Mouse (Mus musculus): ENCODE data around the gene Phc1. TPM values are rescaled to one million over a fixed set of nuclear protein-coding genes. Genes with fewer than 3 reads are reported as not detected.
A peak's percentile ranks its signal among the peaks of the same experiment; 100 is the strongest.

The Phc1 gene
- polyA plus RNA-seq, 1 experiment: 45.1 TPM

DNA sequence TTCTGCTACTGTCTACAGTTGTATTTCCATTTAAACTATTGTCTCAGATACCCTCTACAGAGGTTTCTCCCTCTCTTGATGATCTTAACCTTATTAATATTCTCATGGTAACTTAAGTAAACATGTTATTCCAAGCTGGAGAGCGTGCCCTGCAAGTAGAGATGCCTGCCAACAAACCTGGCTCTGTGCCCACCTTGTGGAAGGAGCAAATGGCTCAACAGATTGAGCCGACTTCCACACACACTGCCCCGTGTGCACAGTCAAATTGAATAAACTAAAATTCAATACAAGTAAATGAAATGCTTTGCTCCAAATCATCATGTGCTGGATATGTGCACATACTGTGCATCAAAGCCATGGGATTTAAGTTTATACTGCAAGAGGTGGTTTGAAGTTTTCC lies 71.8 kb downstream of the Phc1 start:
- Histone ChIP-seq H3K4me3 (replicated peaks; ENCODE audit: extremely low read depth, low read depth, low read length) (no peak overlapping the region), H3K4me1 (ENCODE audit: control insufficient read depth, insufficient read depth, low read length) (no peaks in the 10 kb centered on the region)
- peak; percentile 14 for DNase-seq
- WGBS: 16% methylated on average over 3 of the region's 3 CpGs
- TF ChIP-seq CTCF (IDR thresholded peaks at IDR 0.05; ENCODE audit: insufficient read depth, low read length) (no peak), POLR2A (IDR thresholded peaks at IDR 0.05; ENCODE audit: borderline replicate concordance, extremely low read depth, low read depth, low read length) (no peak)

Other genes with a start within 250 kb of the Phc1 start
- gene Klrg1, start 57.7 kb downstream of the Phc1 start, polyA plus RNA-seq (2012; rRNA removed): 0.65 and 0.66 TPM in 2 replicates
- gene M6pr, start 31.8 kb downstream of the Phc1 start, polyA plus RNA-seq (2012; rRNA removed): 49.8 and 79.0 TPM in 2 replicates
- gene Rimklb, start 158.2 kb upstream of the Phc1 start, polyA plus RNA-seq (2012; rRNA removed): 0.33 and 0.42 TPM in 2 replicates
- gene Mfap5, start 165.3 kb upstream of the Phc1 start, polyA plus RNA-seq (2012; rRNA removed): 126 and 131 TPM in 2 replicates
- gene Aicda, start 213.2 kb upstream of the Phc1 start, polyA plus RNA-seq (2012; rRNA removed): not detected in 2 replicates

Measured in lung, adult 2 months (tissue).